Comparison of ENCODE assay signal across 28 mouse cellular contexts in genomic region chr13:21943644-21944043, GRCm38 (mm10). TPM values are rescaled to one million over a fixed set of nuclear protein-coding genes. Genes with fewer than 3 reads are reported as not detected.
DNase-seq lines count a peak whose midpoint lies in the region; ATAC-seq and TF ChIP-seq lines count a peak whose summit lies in the region.
"Had no signal": no experiment of that assay in that cellular context is flagged by ENCODE, and none has a peak within 500 bp of the region (broad histone marks: within the 10 kb centered on the region; RNA-seq: fewer than 3 reads in every experiment).

No protein-coding gene starts in this region.

- H3K4me2 ChIP-seq in liver, embryonic 13.5 days = 0 out of 2 replicates have a peak overlapping the region, but pooled peaks have one; percentile 85
- H3K4me2 ChIP-seq in liver, postnatal 0 days (ENCODE audit: low read depth, low read length) = no peak overlapping the region
- H3K4me2 ChIP-seq: forebrain, embryonic 15.5 days; hindbrain, embryonic 12.5 days had no signal

- no peak overlapping the region for H3K4me3 ChIP-seq in liver, embryonic 13.5 days (replicated peaks)
- no peak overlapping the region for H3K4me3 ChIP-seq in liver, postnatal 0 days (ENCODE audit: low read depth, low read length)
- H3K4me3 ChIP-seq in MEL (ENCODE audit: control insufficient read depth in 1 of 2, insufficient read depth in 1 of 2, low read depth in 2 of 2, low read length in 2 of 2) = no peak overlapping the region
- H3K4me3 ChIP-seq: hindbrain, embryonic 12.5 days had no signal

- no peaks in the 10 kb centered on the region for H3K79me2 ChIP-seq in MEL (ENCODE audit: control insufficient read depth, insufficient read depth, low read length, poor library complexity)

- H3K27ac ChIP-seq in liver, embryonic 13.5 days = no peak overlapping the region
- H3K27ac ChIP-seq in liver, postnatal 0 days (ENCODE audit: low read depth) = no peak overlapping the region
- H3K27ac ChIP-seq in MEL (ENCODE audit: control insufficient read depth, low read depth, low read length) = no peak overlapping the region
- H3K27ac ChIP-seq: embryonic facial prominence, embryonic 15.5 days; forebrain, embryonic 10.5 days; forebrain, embryonic 15.5 days; heart, adult 2 months; heart, embryonic 13.5 days; hindbrain, embryonic 12.5 days had no signal

- TF ChIP-seq RAD21 in MEL (IDR thresholded peaks at IDR 0.05; ENCODE audit: low read depth, low read length) = no peak

- no peak for ATAC-seq in liver, embryonic 13.5 days (ENCODE audit: low read depth)
- no peak for ATAC-seq in liver, postnatal 0 days
- ATAC-seq: activated CD4-positive, CD25-positive, alpha-beta regulatory T cell, adult 4 months; forebrain, embryonic 15.5 days; hindbrain, embryonic 16.5 days; inflammation-experienced regulatory T-cells, adult 6 months; intestine, postnatal 0 days had no signal

- TF ChIP-seq CTCF in liver, postnatal 0 days (IDR thresholded peaks at IDR 0.05; ENCODE audit: low read depth) = no peak
- no peak for TF ChIP-seq CTCF in MEL (IDR thresholded peaks at IDR 0.05 in 2 of 3, conservative IDR thresholded peaks at IDR 0.05 in 1 of 3; ENCODE audit: control insufficient read depth in 1 of 3, insufficient read depth in 1 of 3, low read depth in 2 of 3, low read length in 3 of 3, poor library complexity in 1 of 3, severe bottlenecking in 1 of 3)

- H3K9me3 ChIP-seq in liver, embryonic 13.5 days (replicated peaks) = no peaks in the 10 kb centered on the region
- no peaks in the 10 kb centered on the region for H3K9me3 ChIP-seq in liver, postnatal 0 days (ENCODE audit: low read length)
- no peaks in the 10 kb centered on the region for H3K9me3 ChIP-seq in MEL (replicated peaks; ENCODE audit: insufficient read depth, low read length)
- H3K9me3 ChIP-seq: embryonic facial prominence, embryonic 15.5 days; forebrain, embryonic 10.5 days; forebrain, embryonic 15.5 days; G1E; heart, embryonic 13.5 days; hindbrain, embryonic 12.5 days had no signal

- H3K4me1 ChIP-seq in liver, embryonic 13.5 days (replicated peaks) = peaks cover 24% of the 10 kb centered on the region
- H3K4me1 ChIP-seq in liver, postnatal 0 days (ENCODE audit: insufficient read depth) = peaks cover 11% of the 10 kb centered on the region
- no peaks in the 10 kb centered on the region; a peak in 1 of 4 replicates for H3K4me1 ChIP-seq in MEL (ENCODE audit: control insufficient read depth in 1 of 2, insufficient read depth in 2 of 2, low read length in 2 of 2)

- H3K9ac ChIP-seq in liver, embryonic 13.5 days = no peak overlapping the region
- no peak overlapping the region for H3K9ac ChIP-seq in liver, postnatal 0 days (replicated peaks)
- no peak overlapping the region for H3K9ac ChIP-seq in MEL (ENCODE audit: control insufficient read depth, low read depth, low read length, poor library complexity, severe bottlenecking)
- H3K9ac ChIP-seq: embryonic facial prominence, embryonic 15.5 days; forebrain, embryonic 15.5 days; heart, embryonic 13.5 days; hindbrain, embryonic 12.5 days had no signal

- TF ChIP-seq EP300 in liver, postnatal 0 days (IDR thresholded peaks at IDR 0.05; ENCODE audit: low read depth) = no peak
- TF ChIP-seq EP300 in MEL (IDR thresholded peaks at IDR 0.05; ENCODE audit: low read depth in 1 of 2, low read length in 2 of 2) = no peak

- 75% methylated on average over 1 of the region's 1 CpGs for WGBS in liver, embryonic 13.5 days (ENCODE audit: insufficient replicate concordance)
- WGBS in liver, postnatal 0 days (ENCODE audit: insufficient replicate concordance) = 83% methylated on average over 1 of the region's 1 CpGs

- TF ChIP-seq POLR2A in MEL (IDR thresholded peaks at IDR 0.05; ENCODE audit: control insufficient read depth in 1 of 2, insufficient read depth in 1 of 2, low read depth in 1 of 2, low read length in 2 of 2, poor library complexity in 1 of 2) = no peak

- no peaks in the 10 kb centered on the region for H3K27me3 ChIP-seq in liver, embryonic 13.5 days
- H3K27me3 ChIP-seq in liver, postnatal 0 days (ENCODE audit: insufficient read depth, low read length) = no peaks in the 10 kb centered on the region
- no peaks in the 10 kb centered on the region for H3K27me3 ChIP-seq in MEL (ENCODE audit: control insufficient read depth in 1 of 2, insufficient read depth in 2 of 2, low read length in 2 of 2)
- H3K27me3 ChIP-seq: embryonic facial prominence, embryonic 15.5 days; forebrain, embryonic 15.5 days; heart, embryonic 13.5 days had no signal

- H3K36me3 ChIP-seq in liver, embryonic 13.5 days = no peaks in the 10 kb centered on the region
- H3K36me3 ChIP-seq in liver, postnatal 0 days (replicated peaks; ENCODE audit: insufficient read depth, low read length) = no peaks in the 10 kb centered on the region
- H3K36me3 ChIP-seq in MEL (ENCODE audit: control insufficient read depth in 1 of 2, insufficient read depth in 2 of 2, low read length in 2 of 2) = peaks cover 0 to 4% of the 10 kb centered on the region in 2 experiments; a peak in 1 of 4 replicates
- H3K36me3 ChIP-seq: embryonic facial prominence, embryonic 15.5 days; G1E; hindbrain, embryonic 12.5 days had no signal

- DNase-seq in liver, embryonic 13.5 days = no peak
- DNase-seq in liver, postnatal 0 days = no peak
- DNase-seq in 416B (ENCODE audit: low read depth) = peak; percentile 39
- DNase-seq in MEL (ENCODE audit: low read depth, low spot score) = peak; percentile 66
- no peak for DNase-seq in lung, adult 18-20 months
- DNase-seq in spleen, adult 12 weeks (ENCODE audit: low spot score) = no peak
- DNase-seq: adrenal gland, postnatal 25 days; cerebellum, adult 18-20 months; cerebellum, adult 9-11 months; cerebellum, postnatal 36 days; heart, adult 2 months; heart, postnatal 4 days had no signal

TF ChIP-seq in MEL, 35 proteins besides CTCF, POLR2A, EP300 and RAD21:
- TF ChIP-seq ZKSCAN1 (IDR thresholded peaks at IDR 0.05; ENCODE audit: low read depth, low read length) (no peak), TBP (IDR thresholded peaks at IDR 0.05; ENCODE audit: low read depth, low read length) (peak; percentile 97)

RNA-seq across cellular contexts. Expression of gene Zfp184, which starts 1.2 kb away (rescaled TPM):
- 0.89 and 1.0 TPM in 2 replicates for polyA plus RNA-seq in liver, embryonic 13.5 days (2015; fragmentation: Nextera tagmentation; extraction: Ambion mirVana)
- polyA plus RNA-seq in liver, postnatal 0 days (2015; fragmentation: Nextera tagmentation; extraction: Ambion mirVana) = 0.27 and 0.32 TPM in 2 replicates
- total RNA-seq in MEL (2012; rRNA removed) = 0.42 and 0.52 TPM in 2 replicates
- polyA plus RNA-seq in MEL (2012; ENCODE audit: insufficient read depth in 1 of 2, insufficient read length in 2 of 2, low read depth in 1 of 2, low replicate concordance in 2 of 2, missing spikeins in 1 of 2) = 1 to 10 TPM in 1 of 2 experiments, not detected in 1; 1.0 TPM
- polyA plus RNA-seq: activated CD4-positive, CD25-positive, alpha-beta regulatory T cell, adult 4 months; erythroblast, embryonic 14.5 days; inflammation-experienced regulatory T-cells, adult 6 months had no signal

RNA-seq across cellular contexts. Expression of gene Pom121l2, which starts 37.4 kb away (rescaled TPM):
- not detected in 2 replicates for polyA plus RNA-seq in liver, embryonic 13.5 days (2015; fragmentation: Nextera tagmentation; extraction: Ambion mirVana)
- polyA plus RNA-seq in liver, postnatal 0 days (2015; fragmentation: Nextera tagmentation; extraction: Ambion mirVana) = not detected in 2 replicates
- not detected in 2 replicates for total RNA-seq in MEL (2012; rRNA removed)
- polyA plus RNA-seq in MEL (2012; ENCODE audit: insufficient read depth in 1 of 2, insufficient read length in 2 of 2, low read depth in 1 of 2, low replicate concordance in 2 of 2, missing spikeins in 1 of 2) = not detected
- total RNA-seq: adrenal gland, adult 18-20 months; adrenal gland, postnatal 25 days; G1E; gastrocnemius, adult 8-10 months; gastrocnemius, postnatal 4 days; heart, adult 2 months; heart, postnatal 4 days had no signal
- polyA plus RNA-seq: activated CD4-positive, CD25-positive, alpha-beta regulatory T cell, adult 4 months; embryonic facial prominence, embryonic 11.5 days; erythroblast, embryonic 14.5 days; forebrain, embryonic 15.5 days; G1E; heart, postnatal 0 days; hindbrain, embryonic 16.5 days; inflammation-experienced regulatory T-cells, adult 6 months; intestine, postnatal 0 days had no signal

Comparison
In these comparisons a context has a peak if more than half of its experiments do, and no peak if none do; other contexts are left out.
1. DNase-seq: peak in 416B (single experiment) and MEL (single experiment); none in liver, embryonic 13.5 days (single experiment), liver, postnatal 0 days (single experiment), lung, adult 18-20 months (0 of 2) and spleen, adult 12 weeks (single experiment).